Mouse (Mus musculus) limb, embryonic 14.5 days (tissue): ENCODE measurements around the gene Khsrp. TPM values are rescaled to one million over a fixed set of nuclear protein-coding genes. Genes with fewer than 3 reads are reported as not detected.

Experiments used
- ATAC-seq: fragments of 200-750 bp; cut with Nextera tagmentation; 2 replicates; pipeline ENCODE4 v1.8.0; 2017; ENCODE audit warnings: low read depth, moderate number of reproducible peaks, moderate TSS enrichment; ENCODE audit not compliant: low FRiP score
- DNase-seq: peaks from one replicate; pipeline ENCODE4 v3.0.0-alpha.2; 2015; ENCODE audit warnings: low spot score
- H3K27ac ChIP-seq: fragments of 300-500 bp; sonication (generic); replicated peaks from 2 replicates; pipeline ENCODE4 v1.5.1; 2014; ENCODE audit warnings: low read depth, mild to moderate bottlenecking, low read length, moderate library complexity, mixed read lengths
- H3K27me3 ChIP-seq: fragments of 300-500 bp; sonication (generic); 2 replicates; pipeline ENCODE4 v1.6.1; 2014; ENCODE audit warnings: low read length, mixed read lengths; ENCODE audit not compliant: control insufficient read depth, insufficient read depth
- H3K36me3 ChIP-seq: fragments of 300-500 bp; sonication (generic); 2 replicates; pipeline ENCODE4 v1.6.1; 2014; ENCODE audit warnings: mild to moderate bottlenecking, low read length, moderate library complexity, mixed read lengths; ENCODE audit not compliant: control insufficient read depth, insufficient read depth
- H3K4me1 ChIP-seq: fragments of 300-500 bp; sonication (generic); 2 replicates; pipeline ENCODE4 v1.6.1; 2014; ENCODE audit warnings: antibody characterized with exemption, low read length, mixed read lengths; ENCODE audit not compliant: control insufficient read depth, insufficient read depth
- H3K4me2 ChIP-seq: fragments of 300-500 bp; sonication (generic); replicated peaks from 2 replicates; pipeline ENCODE4 v1.6.1; 2014; ENCODE audit warnings: low read depth, mild to moderate bottlenecking, low read length, moderate library complexity; ENCODE audit not compliant: severe bottlenecking
- H3K4me3 ChIP-seq: fragments of 300-500 bp; sonication (generic); replicated peaks from 2 replicates; pipeline ENCODE4 v1.5.1; 2014; ENCODE audit warnings: low read length
- H3K9ac ChIP-seq: fragments of 300-500 bp; sonication (generic); 2 replicates; pipeline ENCODE4 v1.6.1; 2014; ENCODE audit warnings: mild to moderate bottlenecking, low read depth, low read length, moderate library complexity; ENCODE audit not compliant: severe bottlenecking
- H3K9me3 ChIP-seq: fragments of 300-500 bp; sonication (generic); 2 replicates; pipeline ENCODE4 v1.6.1; 2016; ENCODE audit warnings: low read length; ENCODE audit not compliant: control insufficient read depth
- POLR2A ChIP-seq: fragments of 200-500 bp; IDR thresholded peaks from 2 replicates; pipeline ENCODE4 v1.8.0; 2012; ENCODE audit warnings: inconsistent platforms, mild to moderate bottlenecking, moderate library complexity, borderline replicate concordance; ENCODE audit not compliant: insufficient read depth, insufficient read length; ENCODE audit errors: extremely low read depth
- WGBS: fragments of 180-500 bp; shearing (Covaris S2); extraction: QIAGEN DNeasy Blood & Tissue Kit; methylation state at CpG from one replicate; pipeline ENCODE4 v1.1.7; 2014; 5-methylcytosine and 5-hydroxymethylcytosine counted together
- polyA plus RNA-seq, 2 experiments: library from polyadenylated mRNA; depleted of rRNA in 1 of 2; stranded (reverse) in 1 of 2; unstranded in 1 of 2; fragments of >200 nt; fragmentation: Nextera tagmentation in 1 of 2; extraction: Ambion mirVana in 1 of 2; gene quantifications; 2 replicates each; pipeline versions ENCODE4 v1.2.1 to v1.2.3; 2012 to 2014

The Khsrp gene
- 115 and 151 TPM in 2 replicates for polyA plus RNA-seq (2012; rRNA removed)
- 49.5 and 56.6 TPM in 2 replicates for polyA plus RNA-seq (2014; fragmentation: Nextera tagmentation; extraction: Ambion mirVana)

GRCm38 (mm10) chr17:57030931-57031660 is at the start of gene Khsrp:
Gene Khsrp (minus strand): TSS chr17:57031522.
- peak; percentile 54; the same call in 1 of the 2 replicates for TF ChIP-seq POLR2A
- DNase-seq (peak; percentile 9), ATAC-seq (no peak)

GRCm38 (mm10) chr17:57079919-57080318 is 48.6 kb upstream of the Khsrp start:
- no peaks in the 10 kb centered on the region for H3K27me3 ChIP-seq
- H3K4me1 ChIP-seq, result no peaks in the 10 kb centered on the region
- ATAC-seq, result no peak
- 71% methylated on average over 3 of the region's 3 CpGs for WGBS
- no peak for DNase-seq
- H3K36me3 ChIP-seq, result peaks cover 3% of the 10 kb centered on the region; the same call in 1 of the 2 replicates
- TF ChIP-seq POLR2A, result no peak
- no peak overlapping the region for H3K4me2 ChIP-seq
- H3K4me3 ChIP-seq, result no peak overlapping the region
- H3K9ac ChIP-seq, result no peak overlapping the region
- H3K9me3 ChIP-seq, result no peaks in the 10 kb centered on the region
- H3K27ac ChIP-seq, result no peak overlapping the region

More at GRCm38 (mm10) chr17:57030931-57031660, at the start of gene Khsrp:
- H3K4me1 ChIP-seq, result peaks cover 14% of the 10 kb centered on the region
- peak within 1 kb of the TSS; percentile 96 for H3K4me2 ChIP-seq
- peaks cover 27% of the 10 kb centered on the region for H3K36me3 ChIP-seq
- H3K27ac ChIP-seq, result peak within 1 kb of the TSS; percentile 94
- no peaks in the 10 kb centered on the region for H3K9me3 ChIP-seq
- H3K4me3 ChIP-seq, result peak within 1 kb of the TSS; percentile 94
- no peaks in the 10 kb centered on the region for H3K27me3 ChIP-seq
- WGBS, result 1% methylated on average over 37 of the region's 99 CpGs
- H3K9ac ChIP-seq, result peak within 1 kb of the TSS; percentile 100

- DNase-seq (no peak), ATAC-seq (no peak)
- no peak within 1 kb of the TSS for H3K4me3 ChIP-seq
- no peaks in the 10 kb centered on the region for H3K4me1 ChIP-seq
- H3K27ac ChIP-seq, result no peak within 1 kb of the TSS
- no peaks in the 10 kb centered on the region for H3K27me3 ChIP-seq
- H3K4me2 ChIP-seq, result no peak within 1 kb of the TSS
- no peak within 1 kb of the TSS for H3K9ac ChIP-seq
- TF ChIP-seq POLR2A, result no peak
- peaks cover 3% of the 10 kb centered on the region; the same call in 1 of the 2 replicates for H3K36me3 ChIP-seq
- 48% methylated on average over 6 of the region's 6 CpGs for WGBS
- H3K9me3 ChIP-seq, result no peaks in the 10 kb centered on the region
Measured at GRCm38 (mm10) chr17:57078336-57078735, 47.0 kb upstream of the Khsrp start, which contains the start of gene Dennd1c. Gene Dennd1c (minus strand): TSS chr17:57078514.

GRCm38 (mm10) chr17:57076916-57077315 is 45.6 kb upstream of the Khsrp start:
- Histone ChIP-seq H3K4me1 (no peaks in the 10 kb centered on the region), H3K4me3 (no peak overlapping the region), H3K27me3 (no peaks in the 10 kb centered on the region), H3K27ac (no peak overlapping the region), H3K4me2 (no peak overlapping the region), H3K9ac (no peak overlapping the region), H3K36me3 (peaks cover 3% of the 10 kb centered on the region; the same call in 1 of the 2 replicates), H3K9me3 (no peaks in the 10 kb centered on the region)
- ATAC-seq, result no peak
- no peak for TF ChIP-seq POLR2A
- 36% methylated on average over 3 of the region's 3 CpGs for WGBS
- DNase-seq, result no peak

GRCm38 (mm10) chr17:57070699-57071098 is 39.4 kb upstream of the Khsrp start:
- Histone ChIP-seq H3K4me3 (no peak overlapping the region), H3K9ac (no peak overlapping the region), H3K27ac (no peak overlapping the region), H3K27me3 (0 out of 2 replicates have a peak, but pooled peaks cover 4% of the 10 kb centered on the region), H3K4me1 (no peaks in the 10 kb centered on the region), H3K36me3 (no peaks in the 10 kb centered on the region), H3K4me2 (no peak overlapping the region), H3K9me3 (no peaks in the 10 kb centered on the region)
- TF ChIP-seq POLR2A, result no peak
- ATAC-seq (no peak), DNase-seq (no peak)
- WGBS, result 7% methylated on average over 11 of the region's 11 CpGs
